Mouse (Mus musculus) cerebral cortex, adult 2 months (tissue): ENCODE measurements around the gene Cobl.

ENCODE experiments used
- WGBS: fragments of 180-500 bp; shearing (Covaris S2); methylation state at CpG from one replicate; pipeline ENCODE4 v1.1.7; 2018; 5-methylcytosine and 5-hydroxymethylcytosine counted together

Gene Cobl

GRCm38 (mm10) chr11:12215582-12215981, 249.2 kb downstream of the Cobl start:
- WGBS: 97% methylated on average over 1 of the region's 1 CpGs

- WGBS: 86% methylated on average over 2 of the region's 2 CpGs
Measured at GRCm38 (mm10) chr11:12208574-12208973, 256.2 kb downstream of the Cobl start.

GRCm38 (mm10) chr11:12205201-12206161, 259.3 kb downstream of the Cobl start:
- 69% methylated on average over 6 of the region's 6 CpGs for WGBS

GRCm38 (mm10) chr11:12199441-12199840, 265.3 kb downstream of the Cobl start:
- WGBS: 74% methylated on average over 4 of the region's 4 CpGs

GRCm38 (mm10) chr11:12198700-12199349, 265.9 kb downstream of the Cobl start:
- WGBS: 47% methylated on average over 6 of the region's 6 CpGs

- 84% methylated on average over 2 of the region's 2 CpGs for WGBS
Measured at GRCm38 (mm10) chr11:12198017-12198416, 266.7 kb downstream of the Cobl start.

GRCm38 (mm10) chr11:12197542-12197941, 267.2 kb downstream of the Cobl start:
- WGBS: 87% methylated on average over 4 of the region's 4 CpGs

GRCm38 (mm10) chr11:12195390-12195789, 269.4 kb downstream of the Cobl start:
- 89% methylated on average over 3 of the region's 3 CpGs for WGBS

GRCm38 (mm10) chr11:12193369-12193768, 271.4 kb downstream of the Cobl start:
- WGBS: 45% methylated on average over 4 of the region's 4 CpGs

GRCm38 (mm10) chr11:12191386-12191785, 273.4 kb downstream of the Cobl start:
- 85% methylated on average over 2 of the region's 2 CpGs for WGBS

- 60% methylated on average over 1 of the region's 1 CpGs for WGBS
Measured at GRCm38 (mm10) chr11:12190417-12190816, 274.3 kb downstream of the Cobl start.
